Mouse (Mus musculus): Measurements from ENCODE around the gene Cdk15. TPM values are rescaled to one million over a fixed set of nuclear protein-coding genes. Genes with fewer than 3 reads are reported as not detected.

The Cdk15 gene
- total RNA-seq, 2 experiments from 2014 or later: 0.34 TPM; not detected in 1

GRCm38 (mm10) chr1:59269951-59270689, 13.4 kb downstream of the Cdk15 start:
- intact Hi-C loops (cut with DNase I): no loop called here
- no peak for DNase-seq

- DNase-seq: no peak
- intact Hi-C loops (cut with DNase I): no loop called here
Measured at GRCm38 (mm10) chr1:59272189-59272588, 15.5 kb downstream of the Cdk15 start.

GRCm38 (mm10) chr1:59285880-59286279, 29.2 kb downstream of the Cdk15 start:
- intact Hi-C loops (cut with DNase I): no loop called here

GRCm38 (mm10) chr1:59286316-59286850, 29.7 kb downstream of the Cdk15 start:
- intact Hi-C loops (cut with DNase I): no loop called here
- DNase-seq: no peak

More at GRCm38 (mm10) chr1:59285880-59286279, 29.2 kb downstream of the Cdk15 start:
- DNase-seq: no peak

GRCm38 (mm10) chr1:59287733-59288132, 31.0 kb downstream of the Cdk15 start:
- DNase-seq: no peak
- intact Hi-C loops (cut with DNase I): no loop called here

- DNase-seq: no peak
- intact Hi-C loops (cut with DNase I): no loop called here
Measured at GRCm38 (mm10) chr1:59291652-59292051, 34.9 kb downstream of the Cdk15 start.

GRCm38 (mm10) chr1:59295769-59296168, 39.1 kb downstream of the Cdk15 start:
- intact Hi-C loops (cut with DNase I): no loop called here
- no peak for DNase-seq

GRCm38 (mm10) chr1:59297167-59297566, 40.5 kb downstream of the Cdk15 start:
- intact Hi-C loops (cut with DNase I): no loop called here

GRCm38 (mm10) chr1:59298491-59299090, 41.9 kb downstream of the Cdk15 start:
- DNase-seq: no peak
- intact Hi-C loops (cut with DNase I): no loop called here

More at GRCm38 (mm10) chr1:59297167-59297566, 40.5 kb downstream of the Cdk15 start:
- DNase-seq: no peak

- DNase-seq: no peak
- intact Hi-C loops (cut with DNase I): no loop called here
Measured at GRCm38 (mm10) chr1:59307310-59307709, 50.6 kb downstream of the Cdk15 start.

GRCm38 (mm10) chr1:59311292-59311885, 54.7 kb downstream of the Cdk15 start:
- DNase-seq: peak; percentile 25
- intact Hi-C loops (cut with DNase I): no loop called here

GRCm38 (mm10) chr1:59312187-59313153, 55.8 kb downstream of the Cdk15 start:
- peak; percentile 74 for DNase-seq
- intact Hi-C loops (cut with DNase I): no loop called here

- intact Hi-C loops (cut with DNase I): no loop called here
Measured at GRCm38 (mm10) chr1:59313154-59313940, 56.6 kb downstream of the Cdk15 start.

GRCm38 (mm10) chr1:59315057-59315807, 58.5 kb downstream of the Cdk15 start:
- intact Hi-C loops (cut with DNase I): loop anchor here (5.0 kb wide), 2 partner anchors 167 to 307 kb away; partner anchors contain the start of gene Fzd7
- peak; percentile 32 for DNase-seq

More at GRCm38 (mm10) chr1:59313154-59313940, 56.6 kb downstream of the Cdk15 start:
- DNase-seq: no peak

- intact Hi-C loops (cut with DNase I): loop anchor here (5.0 kb wide), 2 partner anchors 166 to 306 kb away; partner anchors contain the start of gene Fzd7
- no peak for DNase-seq
Measured at GRCm38 (mm10) chr1:59316031-59316385, 59.3 kb downstream of the Cdk15 start.

- DNase-seq: peak; percentile 28
- intact Hi-C loops (cut with DNase I): loop anchor here (5.0 kb wide), 2 partner anchors 166 to 306 kb away; partner anchors contain the start of gene Fzd7
Measured at GRCm38 (mm10) chr1:59316386-59317051, 59.8 kb downstream of the Cdk15 start.

GRCm38 (mm10) chr1:59317397-59317796, 60.7 kb downstream of the Cdk15 start:
- intact Hi-C loops (cut with DNase I): loop anchor here (5.0 kb wide), 2 partner anchors 165 to 305 kb away; partner anchors contain the start of gene Fzd7
- no peak for DNase-seq

- no peak for DNase-seq
- intact Hi-C loops (cut with DNase I): loop anchor here (5.0 kb wide), 2 partner anchors 163 to 303 kb away; partner anchors contain the start of gene Fzd7
Measured at GRCm38 (mm10) chr1:59318878-59319277, 62.2 kb downstream of the Cdk15 start.
